Mouse (Mus musculus): ENCODE measurements around the gene Bmper. TPM values are rescaled to one million over a fixed set of nuclear protein-coding genes. Genes with fewer than 3 reads are reported as not detected.

The Bmper gene
- polyA plus RNA-seq, 1 experiment from 2014 or later: 15.7 TPM

DNA sequence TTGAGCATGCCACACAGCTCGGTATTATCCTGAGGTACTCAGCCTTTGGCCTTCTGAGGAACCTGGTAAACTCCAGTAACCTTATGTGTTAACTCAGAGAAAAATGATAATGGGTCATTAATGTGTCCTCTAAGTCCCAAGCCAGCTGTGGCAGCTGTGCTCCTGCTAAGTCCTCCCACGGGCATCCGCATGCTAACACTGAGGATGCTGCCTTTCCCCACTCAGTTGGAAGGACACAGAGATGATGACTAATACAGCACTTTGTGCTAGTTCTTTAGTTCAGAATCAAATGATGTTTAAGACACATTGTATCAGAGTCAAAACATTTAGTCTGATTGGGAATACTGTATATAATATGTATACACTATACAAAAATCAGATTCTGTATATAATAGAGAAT, 39.0 kb downstream of the Bmper start:
- Histone ChIP-seq H3K9me3 (0 out of 2 replicates have a peak, but pooled peaks cover 3% of the 10 kb centered on the region), H3K4me2 (no peak overlapping the region), H3K4me1 (replicated peaks) (no peaks in the 10 kb centered on the region), H3K9ac (replicated peaks) (no peak overlapping the region), H3K27ac (no peak overlapping the region), H3K4me3 (replicated peaks) (no peak overlapping the region), H3K36me3 (0 out of 2 replicates have a peak, but pooled peaks cover 5% of the 10 kb centered on the region), H3K27me3 (0 out of 2 replicates have a peak, but pooled peaks cover 5% of the 10 kb centered on the region)
- no peak for ATAC-seq (ENCODE audit: insufficient number of reproducible peaks, insufficient read depth, low FRiP score, low TSS enrichment, low read depth)
- 90% methylated on average over 3 of the region's 3 CpGs for WGBS

DNA sequence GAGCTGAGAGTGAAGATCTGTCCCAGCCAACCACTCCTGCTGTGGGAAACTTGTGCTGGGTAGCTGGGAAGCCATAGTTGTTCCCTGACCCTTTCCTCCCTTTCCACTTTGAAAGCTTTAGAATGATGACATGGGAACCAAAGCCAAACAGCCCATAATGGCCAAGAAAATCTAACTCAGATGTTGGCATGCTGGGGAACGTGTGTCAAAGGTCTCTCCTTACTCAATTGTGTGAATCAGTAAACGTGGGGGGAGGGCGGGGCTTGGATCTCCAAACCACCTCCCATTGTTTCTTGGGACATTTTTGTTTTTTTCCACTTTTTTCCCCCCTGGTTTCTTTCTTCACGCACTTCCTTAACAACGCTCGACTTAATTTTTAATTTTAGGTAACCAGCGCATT, 40.0 kb downstream of the Bmper start:
- WGBS: 72% methylated on average over 7 of the region's 7 CpGs
- no peak for ATAC-seq (ENCODE audit: insufficient number of reproducible peaks, insufficient read depth, low FRiP score, low TSS enrichment, low read depth)
- no peak overlapping the region for H3K9ac ChIP-seq (replicated peaks)
- H3K27ac ChIP-seq: no peak overlapping the region
- 0 out of 2 replicates have a peak, but pooled peaks cover 5% of the 10 kb centered on the region for H3K27me3 ChIP-seq
- 0 out of 2 replicates have a peak, but pooled peaks cover 5% of the 10 kb centered on the region for H3K36me3 ChIP-seq
- no peak overlapping the region for H3K4me3 ChIP-seq (replicated peaks)
- 0 out of 2 replicates have a peak, but pooled peaks cover 3% of the 10 kb centered on the region for H3K9me3 ChIP-seq
- H3K4me1 ChIP-seq (replicated peaks): no peaks in the 10 kb centered on the region
- H3K4me2 ChIP-seq: no peak overlapping the region

DNA sequence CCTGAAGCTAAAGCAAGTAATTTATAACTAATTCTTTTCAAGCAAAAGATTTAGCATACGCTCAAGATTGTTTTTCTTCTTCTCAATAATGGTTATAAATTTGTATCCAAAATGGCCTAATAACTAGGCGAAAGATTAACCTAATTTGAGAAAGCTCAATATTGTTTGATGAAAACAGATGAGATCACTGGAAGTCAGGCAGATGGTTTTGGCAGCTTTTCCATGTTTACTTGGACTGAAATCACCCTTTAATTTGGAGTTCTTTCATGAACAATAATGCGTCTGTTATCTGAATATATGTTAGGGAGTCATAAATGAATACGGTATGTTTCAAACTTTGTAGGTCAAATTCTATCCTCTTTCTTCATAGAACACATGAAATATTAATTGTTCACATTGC, 41.6 kb downstream of the Bmper start:
- ATAC-seq (ENCODE audit: insufficient number of reproducible peaks, insufficient read depth, low FRiP score, low TSS enrichment, low read depth): no peak
- no peak overlapping the region for H3K4me2 ChIP-seq
- H3K9ac ChIP-seq (replicated peaks): no peak overlapping the region
- no peak overlapping the region for H3K27ac ChIP-seq
- no peaks in the 10 kb centered on the region for H3K9me3 ChIP-seq
- H3K36me3 ChIP-seq: 0 out of 2 replicates have a peak, but pooled peaks cover 3% of the 10 kb centered on the region
- H3K27me3 ChIP-seq: peaks cover 9% of the 10 kb centered on the region; the same call in 1 of the 2 replicates
- no peaks in the 10 kb centered on the region for H3K4me1 ChIP-seq (replicated peaks)
- no peak overlapping the region for H3K4me3 ChIP-seq (replicated peaks)
- WGBS: 83% methylated on average over 4 of the region's 4 CpGs

DNA sequence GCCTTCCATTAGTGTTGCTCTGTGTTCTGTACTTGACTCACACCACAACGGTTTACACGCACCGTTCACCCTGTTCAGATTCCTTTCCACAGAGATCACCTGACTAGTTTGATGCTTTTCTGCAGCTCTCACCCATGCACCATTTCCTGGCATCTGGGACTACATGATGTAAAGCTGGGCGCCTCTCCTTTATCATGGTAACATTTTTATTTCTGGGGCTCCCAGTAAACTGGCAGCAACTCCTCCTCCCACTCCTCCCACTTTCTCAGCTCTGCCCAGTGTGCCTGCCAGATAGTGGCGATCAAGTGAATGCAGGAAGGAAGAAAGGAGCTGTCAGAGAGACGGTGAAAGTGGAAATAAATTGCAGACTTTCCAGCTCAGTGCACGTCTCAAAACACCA, 45.7 kb downstream of the Bmper start:
- Histone ChIP-seq H3K27me3 (peaks cover 14% of the 10 kb centered on the region; the same call in 1 of the 2 replicates), H3K4me3 (replicated peaks) (no peak overlapping the region), H3K4me1 (replicated peaks) (no peaks in the 10 kb centered on the region), H3K27ac (no peak overlapping the region), H3K36me3 (no peaks in the 10 kb centered on the region), H3K4me2 (no peak overlapping the region), H3K9me3 (no peaks in the 10 kb centered on the region), H3K9ac (replicated peaks) (no peak overlapping the region)
- WGBS: 71% methylated on average over 7 of the region's 7 CpGs
- no peak for ATAC-seq (ENCODE audit: insufficient number of reproducible peaks, insufficient read depth, low FRiP score, low TSS enrichment, low read depth)

DNA sequence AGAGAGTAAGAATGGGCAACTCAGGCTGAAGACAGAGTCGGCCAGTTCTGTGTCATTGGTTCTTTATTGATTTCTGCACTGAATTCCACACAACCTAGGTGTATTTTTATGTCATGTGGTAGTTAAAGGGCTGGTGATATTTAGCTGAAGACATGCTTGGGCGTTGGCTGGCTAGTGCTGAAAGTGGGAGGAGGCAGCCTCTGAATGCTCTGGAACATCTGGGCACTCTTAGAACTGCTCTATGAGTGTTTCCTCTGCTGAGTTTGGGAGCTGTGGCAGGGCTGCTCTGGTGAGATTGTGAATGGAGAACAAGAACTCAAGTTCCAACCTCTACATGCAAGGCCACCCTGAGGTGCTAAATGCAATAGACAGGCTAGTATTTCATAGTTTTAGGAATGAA, 46.2 kb downstream of the Bmper start:
- peaks cover 14% of the 10 kb centered on the region; the same call in 1 of the 2 replicates for H3K27me3 ChIP-seq
- no peak overlapping the region for H3K4me2 ChIP-seq
- no peak overlapping the region for H3K4me3 ChIP-seq (replicated peaks)
- H3K4me1 ChIP-seq (replicated peaks): no peaks in the 10 kb centered on the region; the same call in 1 of the 2 replicates
- no peak for ATAC-seq (ENCODE audit: insufficient number of reproducible peaks, insufficient read depth, low FRiP score, low TSS enrichment, low read depth)
- no peak overlapping the region for H3K27ac ChIP-seq
- no peaks in the 10 kb centered on the region for H3K9me3 ChIP-seq
- H3K36me3 ChIP-seq: no peaks in the 10 kb centered on the region
- no peak overlapping the region for H3K9ac ChIP-seq (replicated peaks)
- 54% methylated on average over 2 of the region's 2 CpGs for whole genome bisulfite sequencing

DNA sequence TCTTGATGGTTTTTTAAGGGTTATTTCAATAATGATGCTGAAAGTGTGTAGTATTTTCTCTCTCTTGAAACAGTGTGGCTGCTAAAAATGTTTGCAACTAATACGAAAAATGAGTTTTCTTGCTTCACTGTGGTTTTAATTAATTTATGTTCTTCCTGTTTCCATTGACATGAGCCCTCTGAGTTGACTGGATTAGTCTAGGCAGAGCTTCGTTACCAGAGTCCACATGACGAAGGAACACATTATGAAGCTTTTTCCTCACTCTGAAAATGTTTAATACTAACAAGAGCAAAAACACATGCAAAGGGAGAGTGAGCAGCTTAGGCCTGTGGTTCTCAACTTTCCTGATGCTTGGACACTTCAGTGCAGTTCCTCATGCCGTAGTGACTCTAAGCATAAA, 53.4 kb downstream of the Bmper start:
- Histone ChIP-seq H3K9me3 (no peaks in the 10 kb centered on the region), H3K4me3 (replicated peaks) (no peak overlapping the region), H3K9ac (replicated peaks) (no peak overlapping the region), H3K36me3 (no peaks in the 10 kb centered on the region), H3K4me2 (no peak overlapping the region), H3K27me3 (no peaks in the 10 kb centered on the region), H3K27ac (no peak overlapping the region), H3K4me1 (replicated peaks) (peaks cover 5% of the 10 kb centered on the region; the same call in 1 of the 2 replicates)
- WGBS: 68% methylated on average over 4 of the region's 4 CpGs
- no peak for ATAC-seq (ENCODE audit: insufficient number of reproducible peaks, insufficient read depth, low FRiP score, low TSS enrichment, low read depth)

DNA sequence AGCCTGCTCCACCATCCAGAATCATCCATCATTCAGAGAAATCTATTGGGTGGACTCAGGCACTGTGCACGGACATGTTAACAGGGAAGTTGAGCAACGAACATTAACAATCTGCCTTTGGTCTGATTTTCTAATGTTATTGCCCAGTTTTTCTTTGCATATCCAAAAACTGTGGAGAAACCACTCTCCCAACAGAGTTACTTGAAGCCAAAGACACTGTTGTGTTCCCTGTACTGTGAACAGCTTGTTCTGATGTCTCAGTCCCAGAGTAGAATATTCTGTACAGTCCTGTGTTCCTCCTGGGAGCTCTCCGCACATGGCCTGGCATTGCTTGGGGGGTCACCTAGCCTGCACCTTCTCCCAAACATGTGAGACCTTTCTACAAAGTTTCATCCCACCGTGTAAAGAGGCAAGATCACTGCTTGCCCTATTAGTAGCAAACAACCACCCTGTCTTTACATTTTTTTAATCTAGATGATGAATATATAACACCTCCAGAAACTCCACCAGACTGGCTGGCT, 62.1 kb downstream of the Bmper start:
- Histone ChIP-seq H3K4me2 (no peak overlapping the region), H3K27me3 (no peaks in the 10 kb centered on the region), H3K4me1 (replicated peaks) (0 out of 2 replicates have a peak, but pooled peaks cover 2% of the 10 kb centered on the region), H3K27ac (no peak overlapping the region), H3K9me3 (no peaks in the 10 kb centered on the region), H3K4me3 (replicated peaks) (no peak overlapping the region), H3K9ac (replicated peaks) (no peak overlapping the region), H3K36me3 (no peaks in the 10 kb centered on the region)
- no peak for ATAC-seq (ENCODE audit: insufficient number of reproducible peaks, insufficient read depth, low FRiP score, low TSS enrichment, low read depth)
- WGBS: 79% methylated on average over 4 of the region's 4 CpGs

DNA sequence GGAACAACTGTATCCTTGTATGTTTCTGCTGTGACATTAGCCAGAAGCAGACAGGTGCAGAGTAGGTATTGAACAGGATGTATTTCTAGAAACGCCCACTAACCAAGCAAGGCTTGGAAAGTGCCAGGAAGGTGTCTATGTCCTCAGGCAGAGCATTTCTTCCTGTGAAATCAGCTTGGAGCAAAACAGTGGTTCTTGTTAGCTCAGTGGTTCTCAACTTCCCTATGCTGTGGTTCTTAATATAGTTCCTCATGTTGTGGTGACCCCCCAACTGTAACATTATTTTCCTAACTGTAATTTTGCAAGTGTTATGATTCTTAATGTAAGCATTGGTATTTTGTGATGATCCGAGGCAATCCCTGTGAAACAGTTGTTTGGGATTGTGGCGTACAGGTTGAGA, 70.7 kb downstream of the Bmper start:
- no peak overlapping the region for H3K9ac ChIP-seq (replicated peaks)
- 95% methylated on average over 3 of the region's 3 CpGs for WGBS
- no peak overlapping the region for H3K27ac ChIP-seq
- no peak overlapping the region for H3K4me3 ChIP-seq (replicated peaks)
- H3K36me3 ChIP-seq: no peaks in the 10 kb centered on the region
- peaks cover 12% of the 10 kb centered on the region for H3K4me1 ChIP-seq (replicated peaks)
- H3K27me3 ChIP-seq: peaks cover 19% of the 10 kb centered on the region
- no peak for ATAC-seq (ENCODE audit: insufficient number of reproducible peaks, insufficient read depth, low FRiP score, low TSS enrichment, low read depth)
- H3K9me3 ChIP-seq: no peaks in the 10 kb centered on the region
- H3K4me2 ChIP-seq: no peak overlapping the region

DNA sequence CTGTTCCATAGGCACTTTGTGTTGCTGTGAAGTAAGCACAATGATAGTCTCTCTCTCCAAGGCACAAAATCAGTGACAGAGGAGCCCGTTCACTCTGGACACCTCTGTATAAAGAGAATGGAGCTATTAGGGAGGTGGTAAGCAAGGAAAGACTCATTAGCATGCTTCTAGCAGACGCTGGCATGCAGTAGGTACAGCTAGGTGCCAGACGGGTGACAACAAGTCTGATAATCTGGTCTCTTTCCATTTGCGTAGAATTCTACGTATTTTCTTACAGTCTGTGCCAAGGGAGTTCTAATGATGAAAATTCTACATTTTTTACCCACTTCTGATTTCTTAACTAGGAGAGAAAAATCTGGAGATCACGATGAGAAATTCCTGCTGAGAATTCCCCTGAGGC, 72.7 kb downstream of the Bmper start:
- Histone ChIP-seq H3K9ac (replicated peaks) (no peak overlapping the region), H3K27me3 (peaks cover 39% of the 10 kb centered on the region), H3K36me3 (no peaks in the 10 kb centered on the region), H3K9me3 (no peaks in the 10 kb centered on the region), H3K27ac (no peak overlapping the region), H3K4me2 (no peak overlapping the region), H3K4me1 (replicated peaks) (peaks cover 19% of the 10 kb centered on the region), H3K4me3 (replicated peaks) (no peak overlapping the region)
- ATAC-seq (ENCODE audit: insufficient number of reproducible peaks, insufficient read depth, low FRiP score, low TSS enrichment, low read depth): no peak
- 82% methylated on average over 6 of the region's 6 CpGs for WGBS

DNA sequence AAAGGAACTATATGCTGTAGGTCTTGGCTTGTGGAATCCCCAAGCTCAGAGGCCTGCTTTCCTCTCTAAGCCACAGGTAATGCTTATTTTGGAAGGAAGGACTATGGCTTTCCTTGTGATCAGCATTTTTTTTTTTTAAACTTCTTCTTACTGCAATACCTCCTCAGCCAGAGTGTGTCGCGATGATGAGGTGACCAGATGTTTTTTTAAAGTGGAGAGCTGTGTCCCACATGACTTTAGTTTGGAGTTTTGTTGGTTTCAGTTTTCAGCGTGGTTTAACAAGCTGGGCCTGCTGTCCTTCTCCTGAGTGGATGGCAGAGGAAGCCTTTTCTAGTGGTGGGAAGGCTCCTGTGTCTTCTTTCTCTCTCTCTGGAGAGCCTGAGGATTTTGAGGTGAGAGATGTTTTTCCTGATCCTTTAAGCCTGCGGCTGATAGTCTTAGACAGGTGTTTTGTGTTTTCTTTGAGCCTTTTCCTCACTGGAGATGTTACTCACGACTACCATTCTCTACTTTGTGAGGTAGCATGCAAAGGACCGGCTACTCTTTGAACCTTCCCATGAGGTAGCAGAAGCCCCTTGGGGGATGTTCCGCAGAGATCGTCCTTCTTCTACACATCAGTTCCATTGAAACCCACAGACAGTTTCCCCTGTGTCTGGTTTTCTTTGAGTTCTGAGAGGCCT, 74.8 kb downstream of the Bmper start:
- WGBS: 44% methylated on average over 8 of the region's 8 CpGs
- ATAC-seq (ENCODE audit: insufficient number of reproducible peaks, insufficient read depth, low FRiP score, low TSS enrichment, low read depth): no peak
- H3K9me3 ChIP-seq: no peaks in the 10 kb centered on the region

DNA sequence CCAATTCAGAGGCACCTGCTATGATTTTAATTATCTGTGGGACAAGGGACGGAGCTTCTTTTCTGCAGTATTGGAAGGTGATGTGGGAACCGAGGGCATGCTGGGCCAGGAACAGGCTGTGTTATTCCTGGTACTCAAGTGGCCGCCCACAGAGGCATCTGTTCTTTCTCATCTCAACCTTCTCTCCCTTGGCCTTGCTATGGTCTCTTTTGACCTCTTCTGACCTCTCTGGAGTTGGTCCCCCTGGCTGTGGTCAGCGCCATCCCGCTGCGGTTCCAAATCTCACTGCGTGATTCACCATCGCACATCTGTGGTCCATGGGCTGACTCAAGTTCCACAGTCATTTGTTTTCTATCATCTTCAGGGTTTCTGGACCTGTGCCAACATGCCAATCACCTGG, 77.5 kb downstream of the Bmper start:
- WGBS: 87% methylated on average over 8 of the region's 8 CpGs
- Histone ChIP-seq H3K4me2 (no peak overlapping the region), H3K36me3 (no peaks in the 10 kb centered on the region), H3K4me1 (replicated peaks) (peaks cover 19% of the 10 kb centered on the region), H3K27ac (no peak overlapping the region), H3K4me3 (replicated peaks) (no peak overlapping the region), H3K27me3 (peaks cover 61% of the 10 kb centered on the region), H3K9me3 (no peaks in the 10 kb centered on the region), H3K9ac (replicated peaks) (no peak overlapping the region)
- no peak for ATAC-seq (ENCODE audit: insufficient number of reproducible peaks, insufficient read depth, low FRiP score, low TSS enrichment, low read depth)

More for the DNA sequence above, 74.8 kb downstream of the Bmper start:
- peaks cover 19% of the 10 kb centered on the region for H3K4me1 ChIP-seq (replicated peaks)
- peaks cover 54% of the 10 kb centered on the region for H3K27me3 ChIP-seq
- H3K36me3 ChIP-seq: no peaks in the 10 kb centered on the region
- H3K4me3 ChIP-seq (replicated peaks): no peak overlapping the region
- H3K4me2 ChIP-seq: no peak overlapping the region
- H3K9ac ChIP-seq (replicated peaks): no peak overlapping the region
- H3K27ac ChIP-seq: peak overlapping the region; percentile 23; the same call in 1 of the 2 replicates

Measured in limb, embryonic 12.5 days (tissue).